Mouse (Mus musculus): Measurements from ENCODE around the gene Kcnk2. TPM values are rescaled to one million over a fixed set of nuclear protein-coding genes. Genes with fewer than 3 reads are reported as not detected.
"Not testable (repeated sequence)": the region's sequence is repeated elsewhere in the genome, so short reads cannot be mapped to it uniquely, and the experiment has no call there.

Kcnk2 gene
- total RNA-seq, 2 experiments from 2014 or later: 71.0 to 81.6 TPM

DNA sequence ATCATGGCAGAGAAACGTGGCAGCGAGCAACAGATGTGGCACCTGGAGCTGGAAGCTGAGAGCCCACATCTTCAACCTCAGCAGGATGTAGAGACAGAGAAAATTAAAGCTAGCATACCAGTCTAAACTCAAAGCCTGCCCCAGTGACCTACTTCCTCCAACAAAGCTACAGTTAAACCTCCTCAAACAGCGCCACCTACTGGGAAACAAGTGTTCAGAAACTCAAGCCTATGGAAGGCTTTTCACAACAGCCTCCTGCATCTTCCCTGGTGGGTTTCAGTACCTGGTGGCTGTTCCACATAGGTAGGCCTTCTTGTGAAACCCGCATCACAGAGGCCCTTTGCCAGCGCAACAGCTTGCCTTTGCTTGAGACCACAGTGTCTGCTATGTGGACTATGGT lies 52.9 kb downstream of the Kcnk2 start:
- intact Hi-C loops (cut with DNase I): loop anchor here (10.0 kb wide), 2 partner anchors 296 to 314 kb away; no protein-coding TSS in a partner anchor
- DNase-seq (ENCODE audit: extremely low spot score in 1 of 2, low spot score in 2 of 2): no peak

DNA sequence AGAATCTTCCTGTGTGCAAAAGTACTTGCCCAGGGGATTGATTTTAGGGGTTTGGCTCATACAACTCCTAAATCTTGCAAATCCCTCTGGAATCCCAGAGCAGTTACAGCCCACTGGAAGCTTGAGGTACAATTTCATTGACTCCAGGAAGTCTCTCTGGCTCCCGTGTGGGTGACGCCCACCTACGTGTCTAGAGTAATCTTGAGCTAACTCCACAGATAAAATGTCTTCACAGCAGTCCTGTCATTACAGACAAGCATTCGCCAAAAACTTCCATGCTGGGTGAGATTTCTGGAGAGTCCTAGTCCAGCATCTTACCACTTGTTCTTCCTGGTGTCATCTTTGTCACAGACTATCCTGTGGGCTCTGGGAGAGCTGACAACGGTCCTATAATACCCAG lies 56.9 kb downstream of the Kcnk2 start:
- intact Hi-C loops (cut with DNase I): loop anchor here (10.0 kb wide), 2 partner anchors 300 to 310 kb away; no protein-coding TSS in a partner anchor
- DNase-seq (ENCODE audit: extremely low spot score in 1 of 2, low spot score in 2 of 2): no peak

DNA sequence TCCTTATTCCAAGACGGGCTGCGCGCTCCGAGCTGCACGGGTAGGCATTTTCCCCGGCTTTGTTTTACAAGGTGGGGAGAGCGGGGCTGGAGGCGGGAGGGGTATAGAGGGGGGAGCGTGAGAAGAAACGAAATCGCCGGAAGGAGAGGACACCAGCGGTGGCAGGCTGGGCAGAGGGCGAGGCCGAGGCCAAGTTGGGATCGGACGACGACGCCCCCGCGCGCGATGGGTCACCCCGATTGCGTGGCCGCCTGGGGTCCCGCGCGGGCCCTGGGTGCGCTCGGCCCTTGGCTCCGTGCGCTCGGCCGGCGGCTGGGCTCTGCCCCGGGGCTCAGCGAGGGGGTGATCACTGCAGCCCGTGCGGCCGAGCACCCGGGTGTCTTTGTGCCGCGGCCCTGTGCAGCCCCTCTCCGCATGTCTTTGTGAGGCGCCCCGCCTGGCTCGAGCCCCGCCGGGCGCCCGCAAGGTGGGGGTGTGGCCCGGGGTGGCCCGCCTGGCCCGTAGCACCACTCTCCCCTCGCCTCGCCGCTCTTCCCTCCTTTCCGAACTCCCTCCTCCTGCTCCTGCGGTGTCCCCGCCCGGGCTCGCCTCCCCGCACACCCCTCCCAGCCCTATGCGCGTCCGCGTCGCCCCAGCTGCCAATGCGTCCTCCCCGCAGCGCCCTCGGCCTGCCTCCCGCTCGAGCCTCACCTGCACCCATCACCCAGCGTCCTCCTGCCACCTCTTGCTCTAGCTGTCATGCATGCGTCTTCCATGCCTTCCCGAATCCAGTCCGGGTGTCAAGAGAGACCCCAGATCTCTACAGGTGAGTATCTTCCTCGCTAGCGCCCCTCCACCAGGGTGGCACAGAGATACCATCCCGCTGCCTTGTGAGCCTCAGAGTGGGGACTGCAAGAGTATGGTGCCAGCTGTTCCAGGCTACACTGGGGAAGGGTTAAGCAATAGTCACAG lies 58.5 kb downstream of the Kcnk2 start:
- DNase-seq (ENCODE audit: extremely low spot score in 1 of 2, low spot score in 2 of 2): peak; percentile 24 to 76
- intact Hi-C loops (cut with DNase I): loop anchor here (10.0 kb wide), 2 partner anchors 301 to 309 kb away; no protein-coding TSS in a partner anchor

DNA sequence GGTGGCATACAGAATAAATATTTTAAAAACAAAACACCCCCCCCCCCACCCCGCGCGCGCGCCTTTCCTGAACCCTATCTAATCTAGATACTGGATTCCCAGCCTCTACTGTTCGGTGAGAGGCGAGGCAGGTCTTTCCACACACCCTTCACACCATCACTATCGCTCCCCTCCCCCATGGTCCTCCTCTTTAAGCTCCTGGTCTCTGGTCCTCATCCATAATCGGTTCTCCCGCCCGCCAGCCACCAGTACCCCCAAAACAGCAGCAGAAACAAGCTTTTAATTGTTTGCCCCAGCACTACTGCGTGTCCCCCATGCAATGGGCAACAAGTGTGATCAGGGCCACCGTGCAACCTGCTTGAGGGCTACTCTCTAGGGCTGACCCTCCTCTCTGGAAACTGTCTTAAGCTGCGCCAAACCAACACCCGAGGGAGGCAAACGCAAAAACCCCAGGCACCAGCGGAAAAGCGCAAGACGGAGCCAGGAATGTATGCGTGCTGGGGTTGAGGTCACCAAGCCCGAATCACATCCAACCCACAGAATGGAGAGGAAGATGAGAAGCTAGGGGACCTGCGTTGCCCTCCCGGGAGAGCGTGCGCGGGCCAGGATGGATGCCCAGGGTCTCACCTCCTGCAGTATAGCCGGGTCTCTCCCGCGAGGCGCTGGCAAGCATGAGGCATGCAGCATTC lies 59.5 kb downstream of the Kcnk2 start:
- peak in 1 of 2 experiments; percentile 38 for DNase-seq (ENCODE audit: extremely low spot score in 1 of 2, low spot score in 2 of 2)
- intact Hi-C loops (cut with DNase I): loop anchor here (10.0 kb wide), 2 partner anchors 302 to 308 kb away; no protein-coding TSS in a partner anchor

DNA sequence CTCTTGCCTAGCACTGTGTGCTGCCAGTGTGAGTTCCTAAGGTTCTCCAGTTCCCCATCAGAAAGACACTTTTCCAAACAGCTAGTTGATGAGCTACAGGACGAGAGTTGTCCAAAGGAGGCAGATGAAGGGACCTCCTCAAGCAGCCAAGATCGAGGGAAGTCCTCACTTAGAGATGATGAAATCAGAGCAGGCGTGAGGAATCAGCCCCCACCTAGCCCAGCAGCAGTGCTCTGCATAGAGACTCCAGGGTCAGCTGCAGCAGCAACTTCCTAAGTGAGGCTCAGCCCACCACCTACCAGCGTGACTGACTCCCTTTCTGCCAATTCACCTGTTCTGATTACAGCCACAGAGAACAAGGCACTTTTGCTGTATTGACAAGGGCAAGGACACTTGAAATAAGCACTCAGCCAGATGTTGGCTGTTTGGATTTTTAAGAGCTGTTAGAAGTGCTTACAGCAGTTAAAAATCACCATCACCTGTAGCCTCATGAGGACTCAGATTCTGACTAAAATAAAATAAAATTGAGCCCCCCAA lies 60.6 kb downstream of the Kcnk2 start:
- intact Hi-C loops (cut with DNase I): loop anchor here (10.0 kb wide), 2 partner anchors 303 to 307 kb away; no protein-coding TSS in a partner anchor
- DNase-seq (ENCODE audit: extremely low spot score in 1 of 2, low spot score in 2 of 2): no peak

DNA sequence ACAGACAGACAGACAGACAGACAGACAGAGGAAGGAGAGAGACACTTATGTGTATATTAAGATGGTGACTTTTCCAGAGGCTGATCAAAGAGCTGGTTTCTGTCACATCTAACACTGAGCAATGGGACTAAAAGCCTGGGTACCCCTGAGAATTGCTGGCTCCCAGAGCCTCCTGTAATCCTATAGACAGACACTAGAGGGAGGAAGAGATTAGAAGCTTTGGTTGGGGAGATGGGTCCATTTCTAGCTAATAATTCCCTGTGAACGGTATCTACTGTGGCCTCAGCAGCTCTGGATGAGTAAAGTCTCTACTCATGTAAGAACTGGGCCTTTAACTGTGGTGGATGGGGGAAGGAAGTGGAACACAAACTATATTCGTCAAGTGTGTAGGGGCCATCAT lies 86.2 kb downstream of the Kcnk2 start:
- DNase-seq (ENCODE audit: extremely low spot score in 1 of 2, low spot score in 2 of 2): no peak
- intact Hi-C loops (cut with DNase I): no loop called here

DNA sequence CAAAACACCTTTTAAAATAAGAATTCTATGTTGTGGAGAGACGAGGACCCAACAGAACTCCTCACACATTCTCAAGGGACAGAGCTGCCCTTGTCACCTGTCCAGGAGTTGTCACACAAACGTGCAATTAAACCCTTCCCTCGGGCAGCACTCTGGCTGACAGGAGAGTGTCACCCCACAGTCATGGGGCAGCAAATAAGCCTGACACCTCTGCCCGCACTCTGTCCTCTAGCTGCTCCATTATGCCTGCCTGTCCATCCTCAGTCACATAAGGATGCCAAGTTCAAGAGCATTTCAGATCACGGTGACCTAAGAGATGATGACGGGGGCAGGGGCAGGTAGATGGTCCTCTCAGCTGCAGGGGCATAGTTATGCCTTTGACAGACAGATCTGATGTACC lies 87.6 kb downstream of the Kcnk2 start:
- intact Hi-C loops (cut with DNase I): no loop called here
- DNase-seq (ENCODE audit: extremely low spot score in 1 of 2, low spot score in 2 of 2): no peak

DNA sequence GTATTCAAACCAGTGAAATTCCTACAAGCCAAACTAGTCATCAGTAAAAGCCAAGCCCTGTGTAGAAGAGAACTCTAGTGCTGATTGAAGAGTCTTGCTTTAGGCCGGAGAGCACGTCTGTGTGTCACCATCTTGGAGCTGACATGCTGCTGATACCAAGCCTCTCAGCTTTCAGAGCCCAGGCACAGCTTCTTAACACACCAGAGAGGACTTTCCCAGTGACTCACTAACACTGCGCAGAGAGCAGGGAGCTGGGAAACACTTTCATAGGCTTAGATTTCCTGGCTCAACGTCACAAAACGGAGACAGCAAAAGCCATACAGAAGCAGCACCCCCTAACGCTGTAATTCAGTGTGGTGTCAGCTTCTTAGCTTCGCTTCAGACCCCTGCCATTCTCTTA lies 88.3 kb downstream of the Kcnk2 start:
- intact Hi-C loops (cut with DNase I): no loop called here

DNA sequence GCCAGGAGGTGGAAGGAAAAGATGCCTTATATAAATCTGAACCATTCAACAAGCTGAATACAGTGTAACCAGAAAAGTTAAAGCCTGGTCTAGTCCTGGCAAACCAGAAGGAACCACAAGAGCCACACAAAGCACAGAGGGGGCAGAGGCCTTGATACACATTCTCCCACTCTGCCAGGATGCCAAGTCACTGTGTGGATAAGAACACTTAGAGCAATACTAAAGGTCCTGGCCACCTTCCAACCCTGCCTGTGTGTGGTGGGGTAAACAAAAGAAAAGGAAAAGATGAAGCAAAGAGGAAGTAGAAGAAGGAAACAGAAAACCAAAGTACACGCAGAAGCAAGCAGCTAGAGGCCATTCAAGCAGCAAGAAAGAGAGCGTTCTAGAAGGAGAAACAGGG lies 91.9 kb downstream of the Kcnk2 start:
- intact Hi-C loops (cut with DNase I): no loop called here
- DNase-seq (ENCODE audit: extremely low spot score in 1 of 2, low spot score in 2 of 2): no peak

More for the DNA sequence above, 88.3 kb downstream of the Kcnk2 start:
- no peak for DNase-seq (ENCODE audit: extremely low spot score in 1 of 2, low spot score in 2 of 2)

DNA sequence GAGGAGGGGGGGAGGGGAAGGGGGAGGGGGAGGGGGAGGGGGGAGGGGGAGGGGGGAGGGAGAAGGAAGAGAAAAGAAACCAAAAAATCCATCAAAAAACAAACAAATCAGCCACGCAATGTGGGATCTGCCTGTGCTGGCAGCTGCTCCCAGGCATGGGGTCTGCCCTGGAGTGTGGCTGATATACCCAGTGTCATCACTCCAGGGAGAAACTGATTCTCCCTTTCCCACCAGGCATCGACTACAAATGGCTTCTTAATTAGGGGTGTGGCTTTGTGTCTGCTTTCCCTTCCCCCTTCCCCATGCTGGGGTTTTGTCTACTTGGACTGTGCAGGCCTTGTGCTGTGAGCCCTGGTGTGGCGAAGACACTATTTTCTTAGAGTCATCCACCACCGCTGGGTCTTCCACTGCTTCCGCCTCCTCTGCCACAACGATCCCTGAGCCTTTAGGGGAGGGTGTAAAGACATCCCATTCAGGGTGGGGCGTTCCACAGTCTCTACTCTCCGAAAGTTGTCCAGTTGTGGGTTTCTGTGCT lies 97.0 kb downstream of the Kcnk2 start:
- intact Hi-C loops (cut with DNase I): no loop called here
- no peak for DNase-seq (ENCODE audit: extremely low spot score in 1 of 2, low spot score in 2 of 2)

DNA sequence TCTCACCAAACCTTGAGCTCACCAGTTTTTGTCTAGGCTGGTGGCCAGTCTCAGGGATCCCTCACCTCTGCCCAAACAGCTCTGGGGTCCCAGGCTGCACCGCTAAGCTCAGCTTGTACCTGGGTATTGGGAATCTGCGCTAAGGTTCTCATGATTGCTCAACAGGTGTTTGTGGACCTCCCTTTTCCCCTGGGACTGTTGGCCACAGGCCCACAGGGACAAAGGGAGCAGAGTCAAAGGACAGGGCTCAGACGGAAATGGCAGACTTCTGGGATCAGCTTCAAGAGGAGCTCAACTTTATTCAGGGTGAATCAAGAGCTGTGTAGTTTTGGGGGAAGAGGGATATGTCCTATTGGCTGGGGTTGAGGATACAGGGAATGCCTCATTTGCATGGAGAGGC lies 99.1 kb downstream of the Kcnk2 start:
- intact Hi-C loops (cut with DNase I): no loop called here
- no peak for DNase-seq (ENCODE audit: extremely low spot score in 1 of 2, low spot score in 2 of 2)

DNA sequence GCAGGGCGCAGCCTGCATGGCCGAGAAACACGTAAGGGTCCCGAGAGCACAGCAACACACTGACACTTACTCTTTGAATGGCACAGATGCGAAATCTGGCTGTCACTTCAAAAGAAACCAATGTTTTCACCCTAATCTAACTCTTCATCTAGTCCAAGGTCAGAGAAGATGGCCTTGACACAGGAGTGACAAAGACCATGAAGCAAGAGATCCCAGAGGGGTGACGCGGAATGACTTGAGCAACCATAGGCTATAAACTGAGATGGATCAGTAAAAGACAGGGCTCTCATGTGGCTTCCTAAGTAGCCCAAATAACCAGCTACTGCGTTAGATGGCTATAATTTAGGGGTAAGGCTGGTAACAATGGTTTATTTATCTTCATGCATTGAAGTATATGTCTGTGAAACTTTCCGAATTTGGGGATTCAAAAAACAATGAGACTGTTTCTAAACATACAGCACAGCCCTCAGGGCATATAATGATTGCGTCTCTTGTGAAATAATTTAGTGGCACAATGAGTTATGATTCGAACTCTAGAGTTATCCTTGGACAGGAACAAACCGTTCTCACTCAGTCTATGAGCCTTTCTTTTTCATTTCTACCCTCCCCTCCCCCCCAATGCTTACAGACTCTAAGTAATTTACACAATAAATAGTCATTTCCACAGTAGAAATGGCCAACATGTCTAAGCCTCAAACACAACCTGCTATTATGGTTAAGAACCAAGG lies 108.2 kb downstream of the Kcnk2 start:
- DNase-seq (ENCODE audit: extremely low spot score in 1 of 2, low spot score in 2 of 2): no peak
- intact Hi-C loops (cut with DNase I): no loop called here

DNA sequence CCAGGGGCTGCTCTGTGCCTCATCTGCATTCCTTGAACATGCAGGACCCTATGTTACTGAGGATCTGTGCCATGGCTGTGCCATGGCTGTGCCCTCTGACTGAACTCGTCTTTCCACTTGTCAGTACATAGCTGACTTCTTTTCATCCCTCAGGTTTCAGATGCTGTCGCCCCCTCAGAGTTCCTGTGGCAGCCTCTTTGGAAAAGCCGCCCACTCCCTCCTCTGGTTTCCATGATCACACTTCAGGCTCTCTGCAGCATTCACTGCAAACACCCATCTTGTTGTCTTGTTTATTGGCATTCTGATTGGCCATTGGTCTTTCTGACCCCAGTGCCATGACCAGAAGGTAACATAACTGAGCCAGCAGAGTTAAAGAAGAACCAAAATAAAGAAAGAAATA lies 111.2 kb downstream of the Kcnk2 start:
- DNase-seq (ENCODE audit: extremely low spot score in 1 of 2, low spot score in 2 of 2): peak; percentile 40 to 47
- intact Hi-C loops (cut with DNase I): no loop called here

DNA sequence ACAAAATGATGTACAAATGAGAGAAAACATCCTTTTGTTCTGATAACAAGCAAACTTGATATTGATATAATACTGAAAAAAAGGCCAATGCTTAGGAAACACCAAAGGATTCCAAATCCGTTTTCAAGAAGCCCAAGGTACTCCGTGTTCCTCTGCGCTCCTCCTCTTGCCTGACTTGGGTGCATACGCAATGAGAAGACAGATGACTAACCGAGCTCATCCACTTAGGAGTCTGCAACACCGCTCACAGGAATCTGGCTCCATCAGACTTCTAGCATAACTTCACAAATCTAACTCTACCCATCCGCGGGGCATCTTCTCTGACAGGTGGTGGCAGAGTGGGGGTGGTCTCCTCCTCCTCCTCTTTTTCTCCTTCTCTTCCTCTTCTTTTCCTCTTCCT lies 113.1 kb downstream of the Kcnk2 start:
- DNase-seq (ENCODE audit: extremely low spot score in 1 of 2, low spot score in 2 of 2): no peak
- intact Hi-C loops (cut with DNase I): no loop called here

DNA sequence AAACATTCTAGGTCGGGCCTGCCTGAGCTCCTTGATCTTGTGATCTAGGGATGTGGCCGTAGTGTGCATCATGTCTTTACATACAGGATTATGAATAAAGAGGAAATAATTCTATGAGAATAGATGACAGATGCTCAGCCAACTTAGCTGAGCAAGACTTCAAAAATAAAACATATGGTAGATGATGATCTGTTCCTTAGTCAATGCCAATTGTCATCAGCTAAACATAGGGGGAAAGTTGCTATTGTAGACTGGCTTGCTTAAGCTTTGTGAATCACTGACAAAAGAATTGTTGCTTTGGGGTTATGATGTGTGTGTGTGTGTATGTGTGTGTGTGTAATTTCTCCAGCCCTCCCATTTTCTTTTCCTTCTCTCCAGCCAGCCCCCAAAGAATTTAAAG lies 129.8 kb downstream of the Kcnk2 start:
- intact Hi-C loops (cut with DNase I): no loop called here
- no peak for DNase-seq (ENCODE audit: extremely low spot score in 1 of 2, low spot score in 2 of 2)

DNA sequence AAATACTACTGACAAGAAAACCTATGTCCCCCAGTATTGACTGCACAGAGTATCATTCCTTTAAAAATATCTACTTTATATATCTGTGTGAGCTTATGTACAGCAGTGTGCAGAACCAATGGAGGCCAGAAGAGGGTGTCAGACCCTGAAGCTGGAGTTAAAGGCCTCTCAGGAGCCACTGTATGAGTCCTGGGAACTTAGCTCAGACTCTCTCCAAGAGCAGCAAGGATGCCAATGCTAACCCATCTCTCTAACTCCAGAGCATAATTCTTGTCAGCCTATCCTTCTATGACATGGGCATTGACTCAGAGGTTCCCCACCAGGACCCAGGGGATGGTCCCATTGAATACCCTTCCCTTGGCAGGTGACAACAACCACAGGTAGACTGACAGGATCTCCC lies 148.4 kb downstream of the Kcnk2 start:
- intact Hi-C loops (cut with DNase I): no loop called here
- DNase-seq (ENCODE audit: extremely low spot score in 1 of 2, low spot score in 2 of 2): no peak

DNA sequence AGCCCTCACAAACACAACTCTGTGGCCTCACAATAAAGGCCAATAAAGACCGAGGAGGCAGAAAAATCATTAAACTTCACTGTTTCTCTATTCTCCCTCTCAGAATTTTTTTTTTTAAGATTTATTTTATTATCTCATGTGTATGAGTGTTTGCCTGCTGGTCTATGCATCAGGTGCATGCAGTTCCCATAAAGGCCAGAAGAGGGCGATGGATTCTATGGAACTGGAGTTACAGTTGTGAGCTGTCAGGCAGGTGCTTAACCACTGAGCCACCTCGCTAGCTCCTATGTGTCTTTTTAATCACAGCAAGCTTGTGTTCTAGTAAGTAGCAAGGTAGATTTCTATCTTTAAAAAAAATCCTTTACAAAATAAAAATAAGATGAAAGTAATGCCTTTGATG lies 148.9 kb downstream of the Kcnk2 start:
- DNase-seq (ENCODE audit: extremely low spot score in 1 of 2, low spot score in 2 of 2): peak in 1 of 2 experiments; percentile 36
- intact Hi-C loops (cut with DNase I): no loop called here

DNA sequence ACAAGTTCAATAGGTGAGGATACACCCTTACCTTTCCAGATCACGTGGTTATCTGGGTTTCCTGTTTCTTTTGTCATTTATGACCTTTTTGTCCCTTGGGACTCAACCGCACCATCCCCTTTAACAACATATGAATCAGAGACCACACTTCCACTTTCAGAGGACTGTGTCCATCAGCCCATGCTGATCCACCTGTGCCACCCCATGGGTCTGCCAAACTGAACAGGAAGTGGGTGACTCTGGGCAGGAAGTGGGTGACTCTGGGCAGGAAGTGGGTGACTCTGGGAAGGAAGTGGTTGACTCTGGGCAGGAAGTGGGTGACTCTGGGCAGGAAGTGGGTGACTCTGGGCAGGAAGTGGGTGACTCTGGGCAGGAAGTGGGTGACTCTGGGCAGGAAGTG lies 158.9 kb downstream of the Kcnk2 start:
- intact Hi-C loops (cut with DNase I): not testable (repeated sequence)

DNA sequence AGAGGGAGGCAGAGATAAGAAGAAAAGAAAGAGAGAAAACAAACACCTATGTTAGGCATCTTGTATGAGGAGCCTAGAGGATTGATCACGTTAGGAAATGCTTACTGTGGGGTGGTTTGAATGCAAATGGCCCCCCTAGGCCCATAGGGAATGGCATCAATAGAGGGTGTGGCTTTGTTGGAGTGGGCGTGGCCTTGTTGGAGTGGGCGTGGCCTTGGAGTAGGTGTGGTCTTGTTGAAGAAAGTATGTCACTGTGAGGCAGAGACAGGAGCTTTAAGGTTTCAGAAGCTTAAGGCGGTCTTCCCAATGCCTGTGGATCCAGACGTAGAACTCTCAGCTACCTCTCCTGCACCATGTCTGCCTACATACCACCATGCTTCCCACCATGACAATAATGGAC lies 166.8 kb downstream of the Kcnk2 start:
- intact Hi-C loops (cut with DNase I): loop anchor here (10.0 kb wide), 1 partner anchor 190 kb away; no protein-coding TSS in a partner anchor
- no peak for DNase-seq (ENCODE audit: extremely low spot score in 1 of 2, low spot score in 2 of 2)

More for the DNA sequence above, 158.9 kb downstream of the Kcnk2 start:
- DNase-seq (ENCODE audit: extremely low spot score in 1 of 2, low spot score in 2 of 2): not testable (repeated sequence)

Data from left cerebral cortex, postnatal 10 days (tissue).